Mouse (Mus musculus) kidney, postnatal 36 days (tissue): Measurements from ENCODE around the gene Stim1.
A peak's percentile ranks its signal among the peaks of the same experiment; 100 is the strongest.

ENCODE experiments used
- DNase-seq, 2 experiments: peaks; one replicate each; pipeline ENCODE4 v3.0.0; 2021 to 2022; ENCODE audit warnings: mixed read lengths in 2 of 2

The Stim1 gene

DNA sequence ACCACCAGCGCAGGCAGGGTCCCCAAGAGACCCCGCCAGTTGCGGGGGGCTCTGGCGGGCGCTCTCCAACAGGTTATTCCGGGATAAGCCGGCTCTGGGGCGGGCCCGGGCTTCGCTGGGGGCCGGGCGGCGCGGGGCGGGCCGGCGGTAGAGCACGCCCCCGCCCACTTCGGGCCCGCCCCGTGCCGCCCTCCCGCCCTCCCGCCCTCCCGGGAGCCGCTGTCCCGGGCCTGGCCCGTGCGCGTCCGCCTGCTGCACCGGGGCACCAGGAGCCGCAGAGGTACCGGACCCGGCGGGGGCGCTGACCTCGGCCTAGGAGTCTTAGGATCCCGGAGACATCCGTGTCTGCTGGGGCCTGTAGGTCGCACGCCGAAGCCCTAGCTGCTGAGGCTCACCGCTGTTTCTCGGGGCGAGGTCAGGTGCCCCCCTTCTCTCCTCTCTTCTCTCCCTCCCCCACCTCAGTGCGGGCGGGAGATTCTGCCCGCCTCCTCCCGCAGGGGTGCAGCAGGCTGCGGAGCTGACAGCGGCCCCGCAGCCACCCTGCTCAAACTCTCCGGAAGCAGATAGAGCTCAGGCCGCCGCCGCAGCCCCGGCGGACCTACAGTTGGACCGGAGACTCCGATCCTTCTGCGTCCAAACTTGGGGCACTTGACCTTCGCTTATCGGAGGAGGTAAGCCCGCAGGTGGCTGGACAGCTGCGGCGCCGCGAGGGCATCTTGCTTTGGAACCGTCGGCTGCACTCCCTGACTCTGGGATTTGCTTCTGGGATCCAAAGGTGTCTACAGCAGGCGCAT is at the start of gene Stim1:
TSS of gene Stim1 (plus strand) at position 206 of the 794 bp plus-strand sequence.
- peak; percentile 59 to 85 for DNase-seq

DNA sequence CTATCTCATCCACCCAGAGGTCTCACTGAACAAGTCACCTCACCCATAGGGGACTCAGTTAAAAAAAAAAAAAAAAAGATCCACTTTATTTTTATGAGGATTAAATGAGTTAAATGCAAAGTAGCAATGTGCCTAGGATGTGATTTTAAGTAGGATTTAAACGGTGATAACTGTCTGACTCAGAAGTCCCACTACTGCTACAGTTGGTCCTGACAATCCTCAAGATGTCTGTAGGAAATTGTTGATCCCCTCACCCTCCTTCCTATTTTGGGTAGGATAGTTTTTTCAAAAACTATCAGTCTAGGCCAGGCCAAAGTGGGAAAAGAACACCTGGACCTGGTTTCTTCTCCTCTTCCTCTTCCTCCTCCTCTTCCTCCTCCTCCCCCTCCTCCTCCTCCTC is 45.7 kb upstream of the Stim1 start:
- no peak for DNase-seq

DNA sequence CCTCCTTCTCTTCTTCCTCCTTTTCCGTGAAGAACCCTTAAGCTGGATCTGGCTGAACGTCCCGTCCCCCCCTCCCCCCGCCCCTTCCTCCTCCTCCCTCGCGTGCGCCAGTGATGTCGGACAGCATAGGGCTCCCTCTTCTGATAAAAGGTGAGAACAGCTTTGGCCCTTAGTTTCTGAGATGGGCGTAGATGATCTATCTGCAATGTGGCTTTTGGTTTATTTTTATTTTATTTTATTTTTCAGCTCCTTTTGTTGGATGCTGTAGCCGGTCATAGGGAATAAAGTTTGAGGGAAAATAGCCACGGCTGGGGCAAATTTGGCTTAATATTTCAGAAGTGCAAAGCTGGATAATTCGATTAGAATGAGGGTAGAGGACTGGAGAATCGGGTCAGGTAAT is 45.3 kb upstream of the Stim1 start:
- DNase-seq: peak; percentile 57 to 62

DNA sequence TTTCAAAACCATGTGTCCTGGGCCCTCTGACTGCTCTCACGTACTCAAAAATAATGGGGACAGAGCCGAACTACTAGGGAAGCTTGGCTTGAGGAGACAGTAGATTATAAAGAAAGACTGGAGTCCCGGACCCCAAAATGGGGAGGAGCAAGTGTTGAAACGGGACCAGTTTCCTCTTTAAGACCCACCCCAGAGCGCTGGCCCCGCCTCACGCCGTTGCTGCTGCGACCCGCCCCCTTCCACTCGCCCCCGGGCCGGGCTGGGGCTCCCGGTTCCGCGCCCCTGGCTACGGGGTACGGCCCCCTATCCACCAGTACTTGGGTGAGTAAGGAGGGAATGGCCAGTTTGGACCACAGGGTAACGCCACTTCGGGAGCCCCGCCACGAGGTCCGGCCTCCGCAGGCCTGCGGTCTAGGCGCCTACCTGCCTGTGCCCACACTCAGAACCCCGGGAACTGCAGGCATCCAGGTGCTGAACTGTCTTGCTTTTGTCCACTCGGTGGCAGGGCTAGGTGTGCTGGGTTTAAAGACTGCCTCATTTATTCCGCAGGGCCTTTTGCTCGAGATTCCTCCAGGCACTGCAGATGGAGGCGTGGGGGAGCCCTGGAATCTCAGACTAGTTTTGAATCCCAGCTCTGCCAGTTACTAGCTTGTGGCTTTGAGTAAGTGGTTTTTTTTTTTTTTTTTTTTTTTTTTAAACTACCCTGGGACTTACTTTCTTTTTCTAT is 44.6 kb upstream of the Stim1 start:
- DNase-seq: peak; percentile 77 to 88

DNA sequence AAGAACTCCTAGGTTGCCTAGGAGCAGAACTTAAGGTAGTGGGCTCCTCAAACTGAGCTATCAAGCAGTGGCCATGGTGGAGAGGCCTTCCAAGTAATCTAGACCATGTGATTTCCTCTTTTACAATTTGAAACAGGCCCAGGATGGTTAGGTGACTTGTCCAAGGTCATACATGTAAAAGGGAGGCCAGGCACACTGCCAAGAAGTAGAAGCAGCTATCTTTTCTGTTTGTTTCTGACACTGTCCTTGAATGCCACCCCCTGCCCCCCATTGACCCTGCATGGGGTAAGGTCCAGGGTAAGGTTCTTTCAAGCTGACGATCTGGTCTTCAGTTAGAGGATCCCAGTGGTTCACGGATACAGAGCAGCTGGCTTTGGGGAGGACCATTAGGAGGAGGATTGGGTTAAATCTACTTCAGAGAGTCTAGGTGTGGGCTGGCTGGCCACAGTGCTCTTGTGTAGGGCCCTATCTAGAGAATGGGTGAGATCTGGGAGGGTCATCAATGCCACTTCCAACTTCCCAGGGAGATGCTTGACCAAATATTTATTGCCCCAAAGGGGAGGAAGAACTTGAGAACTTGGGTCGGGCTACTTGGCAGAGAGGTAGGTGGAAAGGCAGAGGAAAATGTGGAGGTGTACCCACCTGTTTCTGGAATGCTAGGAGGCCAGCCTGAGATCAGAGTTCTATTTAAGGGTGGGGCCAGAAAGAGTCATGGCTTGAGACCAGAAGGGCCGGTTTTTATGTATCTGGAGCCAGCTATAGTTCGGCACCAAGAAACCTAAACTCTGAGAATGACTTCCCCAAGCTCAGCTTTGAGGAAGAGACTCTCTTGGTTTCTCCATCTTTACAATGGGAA is 43.5 kb upstream of the Stim1 start:
- peak in 1 of 2 experiments; percentile 29 for DNase-seq

DNA sequence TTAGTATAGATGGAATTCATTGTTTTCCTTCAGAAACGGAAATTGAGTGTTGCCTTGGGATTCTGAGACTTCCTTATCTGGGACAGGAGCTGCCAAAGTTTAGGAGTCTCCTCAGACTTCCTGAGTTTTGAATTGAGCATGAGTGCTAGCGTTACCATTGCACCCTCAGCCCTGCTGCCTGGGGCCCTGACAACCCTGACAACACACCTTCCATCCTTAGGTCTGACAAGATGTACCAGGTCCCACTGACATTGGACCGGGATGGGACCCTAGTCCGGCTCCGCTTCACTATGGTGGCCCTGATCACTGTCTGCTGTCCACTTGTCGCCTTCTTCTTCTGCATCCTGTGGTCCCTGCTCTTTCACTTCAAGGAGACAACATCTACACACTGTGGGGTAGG is 41.6 kb upstream of the Stim1 start:
- DNase-seq: no peak

DNA sequence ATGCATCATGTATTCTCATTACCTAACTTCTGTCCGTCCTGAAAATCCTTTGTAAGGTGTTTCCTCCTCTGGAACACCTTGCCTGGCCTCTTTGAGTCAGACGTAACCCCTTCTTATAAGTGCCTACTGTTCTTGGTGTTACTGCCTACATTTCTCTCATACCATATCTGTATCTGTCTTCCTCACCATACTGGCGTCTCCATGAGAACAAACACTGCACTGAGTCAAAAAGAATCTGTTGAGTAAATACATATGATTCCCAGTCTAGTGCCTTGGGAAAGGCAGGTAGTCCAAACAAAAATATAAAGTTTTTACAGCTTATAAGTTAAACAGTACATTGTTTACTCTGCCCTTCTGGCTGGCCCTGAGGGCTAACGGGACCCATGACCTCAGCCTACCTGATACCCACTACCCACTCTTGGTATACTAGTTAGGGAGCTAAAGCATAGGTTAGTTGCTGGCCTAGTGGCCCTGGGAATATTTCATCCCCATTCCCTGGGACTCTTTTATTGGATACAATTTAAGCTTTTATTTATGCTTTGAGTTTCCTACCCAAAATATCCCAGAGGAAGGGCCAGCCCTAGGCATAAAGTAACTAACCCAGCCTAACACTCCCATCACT is 39.4 kb upstream of the Stim1 start:
- DNase-seq: no peak

DNA sequence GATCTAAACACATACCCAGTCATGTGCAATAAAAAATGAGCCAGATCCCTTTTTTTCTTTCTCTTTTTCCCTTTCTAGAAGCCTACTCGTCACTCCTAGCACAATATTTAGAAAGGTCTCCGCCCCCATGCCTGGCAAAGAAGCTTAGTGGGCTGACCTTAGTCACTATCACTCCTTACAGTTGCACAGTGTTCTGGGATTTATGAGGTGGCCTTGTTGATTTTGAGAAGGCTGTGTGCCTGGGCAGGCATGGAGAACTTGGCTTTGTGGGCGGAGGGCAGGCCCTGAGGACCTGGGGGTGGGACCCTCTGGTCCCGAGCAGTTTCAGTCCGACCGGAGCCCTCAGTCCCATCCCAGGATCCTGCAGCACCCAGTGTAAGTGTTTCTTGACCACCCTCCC is 37.8 kb upstream of the Stim1 start:
- DNase-seq: no peak

DNA sequence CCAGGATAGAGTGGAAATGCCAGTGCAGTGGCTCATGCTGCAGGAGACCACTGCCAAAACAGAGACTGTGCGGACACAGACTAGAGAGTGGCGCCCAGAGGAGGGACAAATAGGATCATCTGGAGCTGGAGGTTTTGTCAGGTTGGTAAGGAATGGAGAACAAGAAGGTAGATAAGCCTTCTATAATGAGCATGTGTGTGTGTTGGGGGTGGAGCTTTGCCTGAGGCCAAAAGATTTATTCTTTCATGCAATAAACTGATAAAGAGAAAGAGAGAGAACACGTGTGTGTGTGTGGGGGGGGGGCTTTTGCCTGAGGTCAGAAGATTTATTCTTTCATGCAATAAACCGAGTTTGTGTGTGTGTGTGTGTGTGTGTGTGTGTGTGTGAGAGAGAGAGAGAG is 34.5 kb upstream of the Stim1 start:
- no peak for DNase-seq

DNA sequence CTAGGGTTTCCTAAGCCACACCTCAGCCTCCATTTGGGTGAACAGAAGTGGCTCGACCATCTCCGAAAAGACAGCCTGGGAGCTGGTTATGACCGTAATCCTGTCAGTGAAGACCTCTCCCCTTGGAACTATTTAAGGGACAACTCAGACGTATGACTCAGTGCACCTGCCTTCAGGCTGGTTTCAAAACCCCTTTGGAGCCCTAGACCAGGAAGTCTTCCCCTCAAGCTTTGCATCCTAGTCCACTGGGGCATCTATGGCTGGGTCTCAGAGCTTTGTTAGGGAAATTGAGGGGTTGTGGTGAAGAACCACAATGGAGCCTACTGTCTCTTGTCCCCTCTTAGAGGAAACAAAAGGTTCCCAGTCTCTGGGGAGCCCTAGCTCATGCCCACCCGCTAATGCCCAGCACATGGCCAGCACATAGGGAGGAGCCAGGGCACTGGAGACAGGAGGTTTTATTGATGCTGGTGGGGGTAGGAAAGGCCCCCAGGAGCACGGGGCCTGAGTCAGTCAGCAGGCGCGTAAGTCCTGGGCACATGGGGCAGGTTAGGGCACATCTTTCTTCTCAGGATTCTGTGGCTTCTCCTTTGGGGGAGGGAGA is 28.8 kb upstream of the Stim1 start:
- no peak for DNase-seq

DNA sequence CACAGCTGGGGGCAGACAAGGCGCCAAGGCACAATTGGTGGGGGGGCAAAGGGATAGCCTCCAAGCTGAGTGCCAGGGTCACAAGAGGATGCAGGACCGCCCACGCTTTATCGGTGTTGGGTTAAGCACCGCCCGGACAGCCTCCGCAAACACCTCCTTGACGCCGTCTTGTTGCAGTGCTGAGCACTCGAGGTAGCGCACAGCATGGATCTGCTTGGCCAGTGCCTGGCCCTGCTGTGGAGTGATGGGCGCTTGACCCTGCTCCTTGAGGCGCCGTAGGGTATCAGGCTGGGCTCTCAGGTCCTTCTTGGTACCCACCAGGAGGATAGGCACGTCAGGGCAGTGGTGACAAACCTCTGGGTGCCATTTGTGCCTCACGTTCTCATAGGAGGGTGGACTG is 28.0 kb upstream of the Stim1 start:
- no peak for DNase-seq

DNA sequence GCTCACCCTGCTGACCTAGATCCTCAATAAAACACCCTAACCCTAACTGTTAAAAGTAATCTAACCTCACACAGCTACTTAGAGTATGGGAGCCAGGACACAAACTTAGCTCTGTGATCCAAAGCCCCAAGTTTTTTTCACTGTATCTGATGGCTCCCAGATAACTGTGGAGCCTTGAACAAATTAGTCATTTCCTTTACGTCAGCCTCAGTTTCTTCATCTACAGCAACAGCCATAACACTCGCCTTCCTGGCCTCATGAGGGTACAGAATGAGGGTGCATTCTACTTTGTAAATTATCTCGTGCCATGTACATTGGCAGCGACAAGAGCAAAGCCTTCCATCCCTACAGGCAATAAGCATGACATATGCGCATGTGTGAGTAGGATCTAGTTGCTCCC is 25.2 kb upstream of the Stim1 start:
- no peak for DNase-seq

DNA sequence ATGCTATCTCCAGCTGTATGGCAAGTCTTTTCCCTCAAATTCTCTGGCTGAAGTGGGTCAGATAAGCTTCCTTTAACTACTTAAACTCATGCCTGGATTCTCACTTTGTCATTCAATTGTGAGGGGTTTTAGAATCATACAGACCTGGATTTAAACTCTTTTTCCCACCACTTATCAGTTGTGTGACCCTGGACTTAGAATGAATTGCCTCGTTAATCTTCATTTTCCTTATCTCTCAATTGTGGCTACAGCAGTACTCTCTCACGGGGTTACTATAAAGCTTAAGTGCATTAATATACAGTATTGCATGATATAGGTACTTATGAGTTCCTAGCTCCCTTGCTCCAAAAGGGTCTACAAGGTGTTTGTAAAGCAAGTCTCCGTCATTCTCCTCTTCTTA is 24.7 kb upstream of the Stim1 start:
- no peak for DNase-seq

DNA sequence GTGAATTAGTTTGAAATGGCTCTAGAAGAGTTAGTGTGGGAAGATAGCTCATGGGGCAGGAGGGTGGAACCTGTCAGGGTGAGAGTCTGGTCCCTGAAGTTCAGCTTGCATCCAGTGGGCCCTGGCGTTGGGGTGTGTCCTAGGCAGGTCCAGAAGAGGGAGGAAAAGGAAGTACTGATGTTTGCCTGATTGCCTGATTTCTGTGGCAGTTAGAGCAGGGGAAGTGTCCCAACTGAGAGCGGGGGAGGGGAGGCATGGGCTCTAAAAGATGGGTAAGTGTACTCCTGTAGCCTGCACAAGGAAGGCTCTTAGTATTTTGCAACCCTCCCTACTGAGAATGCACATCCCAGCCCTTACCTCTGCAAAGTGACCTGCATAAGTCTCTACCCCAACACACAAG is 23.7 kb upstream of the Stim1 start:
- peak; percentile 45 to 59 for DNase-seq

DNA sequence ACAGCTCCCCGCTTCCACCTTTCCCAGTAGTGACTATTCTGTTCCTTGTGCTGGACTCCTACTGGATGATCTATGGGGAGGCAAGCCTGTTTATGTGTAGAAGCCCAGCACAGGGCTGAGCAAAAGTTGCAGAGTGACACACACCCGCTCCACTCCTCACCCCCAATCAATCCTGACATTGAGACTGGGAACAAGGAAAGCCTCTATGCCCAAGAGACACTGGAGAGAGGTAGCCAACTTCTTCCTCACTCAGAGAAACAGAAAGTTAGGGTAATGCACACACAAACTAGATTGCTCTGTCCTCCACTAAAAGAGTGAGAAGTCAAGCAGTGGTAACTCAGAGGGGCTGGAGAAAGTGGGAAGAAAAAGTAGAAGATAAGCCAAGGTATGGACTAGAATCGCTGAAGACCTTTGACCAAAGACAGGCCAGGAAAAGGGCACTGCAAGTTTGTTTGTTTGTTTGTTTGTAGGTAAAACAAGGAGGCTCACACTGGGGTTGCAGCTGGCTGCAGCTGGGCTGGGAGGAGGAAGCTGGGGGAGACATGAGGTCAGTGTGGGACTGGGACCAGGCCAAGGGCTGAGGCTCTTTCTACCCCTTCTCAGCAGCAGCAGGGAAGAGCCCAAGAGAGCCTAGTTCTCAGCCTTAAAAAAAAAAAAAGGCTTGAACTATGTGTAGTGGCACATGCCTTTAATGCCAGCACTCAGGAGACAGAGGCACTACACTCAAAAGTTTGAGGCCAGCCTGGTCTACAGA is 22.6 kb upstream of the Stim1 start:
- DNase-seq: peak; percentile 33 to 54

DNA sequence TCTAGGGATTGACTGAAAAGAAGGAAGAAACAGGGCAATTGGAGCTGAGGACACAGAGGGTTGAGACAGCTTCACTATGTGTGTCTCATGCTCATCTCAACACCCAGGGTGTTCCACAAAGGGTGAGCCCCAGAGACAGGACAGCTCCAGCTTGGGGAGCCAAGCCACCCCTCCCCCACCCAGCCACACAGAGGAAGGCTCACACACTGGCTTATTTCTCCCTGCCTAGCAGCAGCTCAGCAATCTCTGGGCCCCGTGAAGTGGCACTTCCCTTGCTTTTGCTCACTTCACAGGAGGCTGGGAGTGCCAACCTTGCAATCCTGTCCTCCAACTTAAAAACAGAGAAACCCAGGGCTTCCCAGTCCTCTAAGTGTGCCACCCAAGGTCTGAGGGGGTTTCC is 21.8 kb upstream of the Stim1 start:
- peak in 1 of 2 experiments; percentile 59 for DNase-seq

DNA sequence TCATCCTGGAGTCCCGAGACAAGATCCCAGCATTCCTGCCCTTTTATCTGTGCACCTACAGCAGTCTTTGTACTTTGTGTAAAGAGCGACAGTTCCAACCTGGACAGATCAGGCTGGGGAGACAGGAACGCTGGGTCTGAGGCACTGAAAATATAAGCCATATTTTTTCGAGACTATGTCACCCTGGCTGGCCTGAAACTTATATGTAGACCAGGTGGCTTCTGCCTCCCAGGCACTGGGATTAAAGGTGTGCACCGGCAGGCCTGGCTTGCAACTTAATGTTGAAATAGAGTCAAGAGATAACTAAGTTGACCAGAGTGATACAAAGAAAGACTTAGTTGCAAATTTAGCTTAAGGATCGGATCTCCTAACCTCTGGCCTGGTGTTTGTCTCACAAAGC is 21.3 kb upstream of the Stim1 start:
- DNase-seq: no peak

DNA sequence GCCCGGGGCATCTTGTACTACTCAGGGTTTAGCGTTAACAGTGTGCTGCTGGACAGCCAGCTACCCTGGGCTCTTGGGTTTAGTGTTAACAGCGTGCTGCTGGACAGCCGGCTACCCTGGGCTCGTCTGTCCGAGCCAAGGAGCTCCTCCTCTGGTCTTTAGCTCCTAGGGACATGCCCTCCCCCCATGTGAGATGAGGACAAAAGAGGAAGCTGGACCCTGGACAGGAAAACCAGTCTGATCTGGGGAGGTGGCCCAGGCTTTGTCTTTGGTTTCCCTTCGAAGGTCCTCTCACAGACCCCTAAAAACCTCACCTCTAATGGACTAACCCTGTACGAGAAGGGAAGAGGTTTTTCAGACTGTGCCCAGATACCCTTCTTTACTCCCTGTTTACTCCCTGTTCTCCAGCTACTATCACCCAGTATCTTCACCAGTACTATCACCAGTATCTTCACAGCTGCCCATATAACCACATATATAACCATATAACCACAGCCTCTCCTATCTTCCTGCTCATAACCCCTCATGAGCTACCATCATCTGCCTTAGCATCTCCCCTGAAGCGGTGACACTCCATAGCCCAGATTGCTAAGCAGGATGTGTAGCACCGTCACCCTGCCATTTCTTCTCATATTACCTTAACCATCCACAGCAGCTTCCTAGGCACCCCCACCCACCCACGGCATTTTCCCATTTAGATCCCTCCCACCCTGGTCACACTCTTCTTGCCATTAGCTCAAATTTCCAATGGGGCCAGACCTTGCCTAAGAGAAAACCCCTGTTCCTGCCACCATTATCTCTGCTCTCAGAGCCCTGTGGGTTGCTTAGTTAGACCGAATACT is 20.4 kb upstream of the Stim1 start:
- DNase-seq: peak; percentile 29 to 36

DNA sequence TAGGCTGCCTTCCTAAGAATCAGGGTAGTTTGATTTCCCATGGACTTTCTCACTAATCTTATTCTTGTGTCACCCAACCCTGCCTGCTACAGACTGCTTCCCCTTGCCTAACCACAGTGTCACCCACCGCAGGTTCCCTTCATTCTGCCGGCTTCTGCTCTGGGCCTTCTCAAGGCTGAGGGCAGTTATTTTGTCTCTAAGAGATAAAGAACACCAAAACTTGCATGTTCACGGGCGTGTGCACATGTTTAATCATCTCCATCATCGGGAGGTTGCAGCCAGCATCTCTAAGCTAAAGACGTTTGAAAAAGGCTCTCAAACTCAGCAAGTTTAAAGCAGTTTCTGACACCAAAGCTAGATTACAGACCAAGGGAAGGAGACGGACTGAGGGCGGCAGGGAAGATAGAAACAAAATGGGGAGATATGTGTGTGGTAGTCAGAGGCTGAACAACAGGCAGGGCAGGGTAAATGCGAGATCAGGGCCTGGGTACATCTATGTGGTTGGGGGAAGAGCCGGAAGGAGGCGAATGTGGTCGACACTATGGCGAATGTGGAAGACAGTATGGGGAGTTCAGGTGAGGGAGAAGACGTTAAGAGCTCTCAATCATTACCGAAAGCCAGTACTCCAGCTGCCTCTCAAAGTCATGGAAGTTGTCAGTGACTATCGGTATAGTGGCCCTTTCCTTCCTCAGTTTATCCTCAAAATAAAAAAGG is 18.8 kb upstream of the Stim1 start:
- DNase-seq: no peak

DNA sequence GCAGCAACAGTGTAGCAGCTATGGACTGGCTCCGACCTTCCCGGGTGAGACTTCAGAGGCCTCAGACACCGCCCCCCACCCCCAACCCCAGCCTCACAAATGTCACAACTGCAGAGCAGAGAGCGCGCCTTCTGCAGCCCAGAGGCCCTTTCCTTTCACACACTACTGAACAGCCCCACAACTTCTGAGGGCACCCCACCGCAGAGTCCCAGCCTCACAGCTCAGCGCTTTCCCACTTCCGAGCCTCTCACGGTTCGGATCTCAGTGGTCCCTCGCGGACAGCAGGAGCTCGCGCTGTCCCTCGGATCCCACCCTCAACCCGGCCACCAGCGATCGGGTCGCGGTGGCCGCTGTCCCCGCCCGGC is 18.1 kb upstream of the Stim1 start:
- no peak for DNase-seq
